Mouse (Mus musculus): ENCODE measurements around the gene Opn3. TPM values are rescaled to one million over a fixed set of nuclear protein-coding genes. Genes with fewer than 3 reads are reported as not detected.

The Opn3 gene
- polyA plus RNA-seq, 1 experiment = 1.4 TPM

- Histone ChIP-seq H3K27ac (ENCODE audit: insufficient read depth, low read length) (peak overlapping the region; percentile 96), H3K4me3 (ENCODE audit: extremely low read depth, insufficient read depth, insufficient read length) (no peak overlapping the region), H3K36me3 (ENCODE audit: control insufficient read depth, insufficient read depth, low read length) (peaks cover 20% of the 10 kb centered on the region)
Measured at GRCm38 (mm10) chr1:175659900-175660299, 32.7 kb downstream of the Opn3 start.

GRCm38 (mm10) chr1:175648615-175649014, 44.0 kb downstream of the Opn3 start:
- Histone ChIP-seq H3K4me3 (ENCODE audit: extremely low read depth, insufficient read depth, insufficient read length) (no peak overlapping the region), H3K27ac (ENCODE audit: insufficient read depth, low read length) (no peak overlapping the region), H3K4me1 (ENCODE audit: control insufficient read depth, insufficient read depth, insufficient read length) (peaks cover 10% of the 10 kb centered on the region; the same call in 1 of the 2 replicates), H3K36me3 (ENCODE audit: control insufficient read depth, insufficient read depth, low read length) (peaks cover 9% of the 10 kb centered on the region; the same call in 1 of the 2 replicates), H3K27me3 (ENCODE audit: control insufficient read depth, insufficient read depth, low read length) (no peaks in the 10 kb centered on the region)
- 89% methylated on average over 4 of the region's 4 CpGs for WGBS
- no peak for DNase-seq (ENCODE audit: low read depth in 1 of 2, low spot score in 2 of 2)
- TF ChIP-seq POLR2A (IDR thresholded peaks at IDR 0.05; ENCODE audit: low read depth, low read length) (no peak), CTCF (IDR thresholded peaks at IDR 0.05; ENCODE audit: extremely low read depth, insufficient read depth, insufficient read length, insufficient replicate concordance) (no peak)

More at GRCm38 (mm10) chr1:175659900-175660299, 32.7 kb downstream of the Opn3 start:
- no peaks in the 10 kb centered on the region for H3K27me3 ChIP-seq (ENCODE audit: control insufficient read depth, insufficient read depth, low read length)
- peaks cover 14% of the 10 kb centered on the region; the same call in 1 of the 2 replicates for H3K4me1 ChIP-seq (ENCODE audit: control insufficient read depth, insufficient read depth, insufficient read length)
- 38% methylated on average over 4 of the region's 4 CpGs for WGBS
- TF ChIP-seq CTCF (IDR thresholded peaks at IDR 0.05; ENCODE audit: extremely low read depth, insufficient read depth, insufficient read length, insufficient replicate concordance) (no peak), POLR2A (IDR thresholded peaks at IDR 0.05; ENCODE audit: low read depth, low read length) (no peak; the same call in 1 of the 2 replicates)
- peak in 1 of 2 experiments; percentile 24 for DNase-seq (ENCODE audit: low read depth in 1 of 2, low spot score in 2 of 2)

- H3K27me3 ChIP-seq (ENCODE audit: control insufficient read depth, insufficient read depth, low read length) = no peaks in the 10 kb centered on the region
- no peak for DNase-seq (ENCODE audit: low read depth in 1 of 2, low spot score in 2 of 2)
- 32% methylated on average over 9 of the region's 9 CpGs for WGBS
- peaks cover 9% of the 10 kb centered on the region; the same call in 1 of the 2 replicates for H3K36me3 ChIP-seq (ENCODE audit: control insufficient read depth, insufficient read depth, low read length)
- H3K4me1 ChIP-seq (ENCODE audit: control insufficient read depth, insufficient read depth, insufficient read length) = peaks cover 12% of the 10 kb centered on the region; the same call in 1 of the 2 replicates
- TF ChIP-seq POLR2A (IDR thresholded peaks at IDR 0.05; ENCODE audit: low read depth, low read length) (no peak), CTCF (IDR thresholded peaks at IDR 0.05; ENCODE audit: extremely low read depth, insufficient read depth, insufficient read length, insufficient replicate concordance) (no peak)
- H3K4me3 ChIP-seq (ENCODE audit: extremely low read depth, insufficient read depth, insufficient read length) = no peak overlapping the region
- H3K27ac ChIP-seq (ENCODE audit: insufficient read depth, low read length) = no peak overlapping the region
Measured at GRCm38 (mm10) chr1:175646952-175647351, 45.6 kb downstream of the Opn3 start.

DNA sequence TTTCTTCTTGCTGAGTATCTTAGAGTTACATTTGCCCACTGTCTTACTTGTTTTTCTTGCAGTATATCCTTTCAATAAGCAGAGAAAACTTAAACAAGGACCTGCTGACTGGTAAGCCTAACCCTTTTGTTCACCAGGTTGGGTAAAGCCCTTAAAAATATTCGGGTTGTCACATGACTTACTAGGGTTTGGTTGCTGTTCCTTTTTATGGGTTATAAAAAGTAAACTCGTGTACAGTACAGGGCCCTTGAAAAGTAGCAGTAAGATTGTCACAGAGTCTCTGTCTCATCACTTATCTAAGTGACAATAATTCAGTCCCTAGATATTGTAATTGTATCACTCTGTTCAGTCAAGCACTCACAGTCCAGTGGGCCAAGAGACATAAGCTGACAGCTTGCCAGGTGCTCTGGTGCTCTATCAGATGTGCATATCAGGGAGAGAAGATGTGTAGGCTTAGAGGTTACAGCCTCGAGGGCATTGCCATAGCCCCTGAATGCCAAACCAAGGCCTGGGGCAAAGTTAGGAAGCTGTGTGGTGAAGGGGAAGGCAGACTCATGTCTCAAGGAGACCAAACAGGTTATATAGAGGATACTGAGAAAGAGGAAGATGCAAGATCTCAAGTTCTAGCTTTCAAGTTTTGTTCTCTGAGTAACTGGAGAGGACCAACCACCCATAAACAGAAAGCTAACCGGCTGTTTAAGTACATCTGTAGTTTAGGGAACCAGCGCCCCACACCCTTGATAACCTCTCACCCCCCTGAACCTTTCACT, 48.9 kb downstream of the Opn3 start:
- DNase-seq (ENCODE audit: low read depth in 1 of 2, low spot score in 2 of 2) = peak in 1 of 2 experiments; percentile 30
- Histone ChIP-seq H3K4me1 (ENCODE audit: control insufficient read depth, insufficient read depth, insufficient read length) (peaks cover 39% of the 10 kb centered on the region), H3K27me3 (ENCODE audit: control insufficient read depth, insufficient read depth, low read length) (no peaks in the 10 kb centered on the region), H3K27ac (ENCODE audit: insufficient read depth, low read length) (peak overlapping the region; percentile 95), H3K4me3 (ENCODE audit: extremely low read depth, insufficient read depth, insufficient read length) (no peak overlapping the region), H3K36me3 (ENCODE audit: control insufficient read depth, insufficient read depth, low read length) (peaks cover 1% of the 10 kb centered on the region; the same call in 1 of the 2 replicates)
- TF ChIP-seq CTCF (IDR thresholded peaks at IDR 0.05; ENCODE audit: extremely low read depth, insufficient read depth, insufficient read length, insufficient replicate concordance) = no peak
- no peak for TF ChIP-seq POLR2A (IDR thresholded peaks at IDR 0.05; ENCODE audit: low read depth, low read length)
- 15% methylated on average over 5 of the region's 5 CpGs for WGBS

- H3K4me1 ChIP-seq (ENCODE audit: control insufficient read depth, insufficient read depth, insufficient read length) = peaks cover 45% of the 10 kb centered on the region
- no peak for TF ChIP-seq POLR2A (IDR thresholded peaks at IDR 0.05; ENCODE audit: low read depth, low read length)
- no peak overlapping the region for H3K4me3 ChIP-seq (ENCODE audit: extremely low read depth, insufficient read depth, insufficient read length)
- peak overlapping the region; percentile 78 for H3K27ac ChIP-seq (ENCODE audit: insufficient read depth, low read length)
- peaks cover 2% of the 10 kb centered on the region; the same call in 1 of the 2 replicates for H3K36me3 ChIP-seq (ENCODE audit: control insufficient read depth, insufficient read depth, low read length)
- H3K27me3 ChIP-seq (ENCODE audit: control insufficient read depth, insufficient read depth, low read length) = no peaks in the 10 kb centered on the region
- DNase-seq (ENCODE audit: low read depth in 1 of 2, low spot score in 2 of 2) = no peak
- 23% methylated on average over 6 of the region's 6 CpGs for WGBS
Measured at GRCm38 (mm10) chr1:175640435-175641150, 52.0 kb downstream of the Opn3 start.

DNA sequence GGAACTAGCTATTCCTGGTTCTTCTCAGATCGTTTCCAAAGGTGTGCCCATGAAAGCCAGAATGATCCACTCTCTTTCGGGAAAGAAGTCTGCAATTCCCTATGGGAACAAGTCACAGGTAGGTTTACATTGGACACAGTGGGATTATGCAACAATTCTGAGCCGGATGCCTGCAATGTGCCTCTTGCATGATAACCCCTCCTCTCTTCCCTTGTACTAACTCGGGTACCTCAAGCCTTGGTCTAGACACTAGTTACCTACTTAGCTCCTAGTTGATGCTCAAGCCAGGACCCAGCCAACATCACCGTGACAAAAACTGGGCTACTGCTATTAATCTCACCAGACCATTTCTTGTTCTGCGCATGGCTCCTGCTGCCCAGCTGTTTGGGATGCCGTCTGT, 53.5 kb downstream of the Opn3 start:
- no peak for DNase-seq (ENCODE audit: low read depth in 1 of 2, low spot score in 2 of 2)
- no peak for TF ChIP-seq CTCF (IDR thresholded peaks at IDR 0.05; ENCODE audit: extremely low read depth, insufficient read depth, insufficient read length, insufficient replicate concordance)
- TF ChIP-seq POLR2A (IDR thresholded peaks at IDR 0.05; ENCODE audit: low read depth, low read length) = no peak
- WGBS = 85% methylated on average over 7 of the region's 7 CpGs
- peak overlapping the region; percentile 45; the same call in 1 of the 2 replicates for H3K27ac ChIP-seq (ENCODE audit: insufficient read depth, low read length)
- H3K4me1 ChIP-seq (ENCODE audit: control insufficient read depth, insufficient read depth, insufficient read length) = peaks cover 41% of the 10 kb centered on the region
- no peak overlapping the region for H3K4me3 ChIP-seq (ENCODE audit: extremely low read depth, insufficient read depth, insufficient read length)
- H3K36me3 ChIP-seq (ENCODE audit: control insufficient read depth, insufficient read depth, low read length) = peaks cover 2% of the 10 kb centered on the region; the same call in 1 of the 2 replicates
- H3K27me3 ChIP-seq (ENCODE audit: control insufficient read depth, insufficient read depth, low read length) = no peaks in the 10 kb centered on the region
